Mouse (Mus musculus) myocyte (in vitro differentiated cells): ENCODE results near the gene Sdccag8. TPM values are rescaled to one million over a fixed set of nuclear protein-coding genes. Genes with fewer than 3 reads are reported as not detected.

Source experiments
- H3K27me3 ChIP-seq: one replicate; pipeline ENCODE4 v1.6.1; 2011; ENCODE audit not compliant: control insufficient read depth, insufficient read depth, insufficient read length
- H3K36me3 ChIP-seq: one replicate; pipeline ENCODE4 v1.6.1; 2011; ENCODE audit not compliant: control insufficient read depth, insufficient read depth
- H3K4me2 ChIP-seq: one replicate; pipeline ENCODE4 v1.6.1; 2011; ENCODE audit warnings: low read depth, control low read depth
- H3K4me3 ChIP-seq: one replicate; pipeline ENCODE4 v1.5.1; 2011; ENCODE audit warnings: mild to moderate bottlenecking, control low read depth, moderate library complexity
- H3K79me2 ChIP-seq: one replicate; pipeline ENCODE4 v1.6.1; 2011; ENCODE audit not compliant: control insufficient read depth, insufficient read depth
- H3ac ChIP-seq: one replicate; pipeline ENCODE4 v1.6.1; 2011; ENCODE audit not compliant: control insufficient read depth, insufficient read length
- CEBPB ChIP-seq: IDR thresholded peaks from 2 replicates; pipeline ENCODE4 v1.6.1; 2011; ENCODE audit warnings: mild to moderate bottlenecking, moderate library complexity; ENCODE audit not compliant: poor library complexity, insufficient read depth, severe bottlenecking
- E2F4 ChIP-seq: IDR thresholded peaks from one replicate; pipeline ENCODE4 v1.6.1; 2011; ENCODE audit warnings: mild to moderate bottlenecking, control low read depth, moderate library complexity; ENCODE audit not compliant: insufficient read depth
- MAX ChIP-seq: IDR thresholded peaks from one replicate; pipeline ENCODE4 v1.6.1; 2011; ENCODE audit warnings: low read depth, mild to moderate bottlenecking, control low read depth
- MYOD1 ChIP-seq, 3 experiments: IDR thresholded peaks; one replicate each; pipeline ENCODE4 v1.6.1; 2011; ENCODE audit warnings: control low read depth in 2 of 3, low read depth in 2 of 3, mild to moderate bottlenecking in 2 of 3, moderate library complexity in 1 of 3; ENCODE audit not compliant: insufficient read length in 2 of 3, control insufficient read depth in 1 of 3
- MYOG ChIP-seq, 3 experiments: IDR thresholded peaks; one replicate each; pipeline ENCODE4 v1.6.1; 2011; ENCODE audit warnings: control low read depth in 2 of 3, low read depth in 2 of 3, mild to moderate bottlenecking in 2 of 3; ENCODE audit not compliant: insufficient read length in 2 of 3, control insufficient read depth in 1 of 3, insufficient read depth in 1 of 3
- POLR2A ChIP-seq: IDR thresholded peaks from one replicate; pipeline ENCODE4 v1.6.1; 2011; ENCODE audit warnings: low read depth, mild to moderate bottlenecking, control low read depth, moderate library complexity; ENCODE audit not compliant: insufficient read length
- POLR2AphosphoS2 ChIP-seq: IDR thresholded peaks from one replicate; pipeline ENCODE4 v1.6.1; 2011; ENCODE audit warnings: low read depth, control low read depth; ENCODE audit not compliant: insufficient read length
- REST ChIP-seq: IDR thresholded peaks from one replicate; pipeline ENCODE4 v1.6.1; 2011; ENCODE audit warnings: mild to moderate bottlenecking, control low read depth, moderate library complexity; ENCODE audit not compliant: insufficient read depth, insufficient read length
- SRF ChIP-seq: IDR thresholded peaks from one replicate; pipeline ENCODE4 v1.6.1; 2011; ENCODE audit warnings: low read depth; ENCODE audit not compliant: control insufficient read depth, insufficient read length
- TCF12 ChIP-seq: IDR thresholded peaks from one replicate; pipeline ENCODE4 v1.6.1; 2011; ENCODE audit warnings: mild to moderate bottlenecking, control low read depth; ENCODE audit not compliant: poor library complexity, insufficient read depth, severe bottlenecking
- TCF3 ChIP-seq: IDR thresholded peaks from one replicate; pipeline ENCODE4 v1.6.1; 2011; ENCODE audit warnings: low read depth, control low read depth; ENCODE audit not compliant: insufficient read length
- USF1 ChIP-seq: IDR thresholded peaks from one replicate; pipeline ENCODE4 v1.6.1; 2011; ENCODE audit warnings: low read depth, mild to moderate bottlenecking, control low read depth, moderate library complexity
- polyA plus RNA-seq: library from polyadenylated mRNA; unstranded; fragments of >200 nt; fragmentation: generic; extraction: Trizol; gene quantifications from one replicate; pipeline ENCODE4 v1.2.1, GENCODE M21; 2012; ENCODE audit warnings: missing spikeins

The Sdccag8 gene
- polyA plus RNA-seq, 1 experiment, result 8.4 TPM

DNA sequence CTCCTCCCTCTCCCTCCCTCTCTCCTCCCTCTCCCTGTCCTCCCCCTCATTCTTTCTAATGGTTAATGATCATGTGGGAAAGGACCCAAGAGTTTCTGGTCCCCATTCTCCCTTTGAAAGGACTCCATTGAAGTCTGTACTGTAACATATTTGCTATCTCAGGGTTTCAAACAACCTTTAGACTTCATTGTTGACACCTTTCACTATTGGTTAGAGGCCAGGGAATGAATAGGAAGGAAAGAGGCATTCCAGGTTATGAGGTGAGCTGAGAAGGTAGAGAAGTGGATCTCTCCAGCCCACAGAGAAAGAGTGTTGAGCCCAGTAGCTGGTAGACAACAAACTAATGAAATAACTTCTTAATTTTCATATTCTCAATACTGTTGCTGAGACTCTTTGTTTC, 59.7 kb downstream of the Sdccag8 start:
- Histone ChIP-seq H3ac (no peak overlapping the region), H3K27me3 (no peaks in the 10 kb centered on the region), H3K4me2 (no peak overlapping the region), H3K36me3 (peaks cover 2% of the 10 kb centered on the region), H3K4me3 (no peak overlapping the region), H3K79me2 (no peaks in the 10 kb centered on the region)
- TF ChIP-seq USF1 (no peak), MYOG (IDR thresholded peaks at IDR 0.05; ENCODE audit: control insufficient read depth in 1 of 3, insufficient read depth in 1 of 3, insufficient read length in 2 of 3, low read depth in 2 of 3) (no peak), MAX (no peak), POLR2A (no peak)

DNA sequence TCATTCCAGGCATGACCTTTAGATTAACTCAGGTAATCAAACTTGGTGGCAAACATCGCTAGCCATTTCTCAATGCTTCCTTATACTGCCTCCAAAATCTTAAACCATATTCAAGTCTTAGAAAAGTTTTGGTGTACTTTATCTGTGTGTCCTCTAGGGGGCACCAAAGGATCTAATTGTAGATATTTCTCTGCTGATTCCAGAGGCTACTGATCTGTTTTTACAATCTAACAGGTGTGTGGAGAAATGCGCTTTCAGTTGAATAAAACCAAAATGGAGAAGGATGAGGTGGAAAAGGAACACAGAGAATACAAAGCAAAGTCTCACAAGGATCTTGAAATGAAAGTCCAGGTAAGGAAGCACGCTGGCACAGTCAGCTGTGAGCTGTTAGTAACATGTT, 63.3 kb downstream of the Sdccag8 start:
- no peak for TF ChIP-seq MYOG (IDR thresholded peaks at IDR 0.05; ENCODE audit: control insufficient read depth in 1 of 3, insufficient read depth in 1 of 3, insufficient read length in 2 of 3, low read depth in 2 of 3)
- TF ChIP-seq E2F4, result no peak
- TF ChIP-seq POLR2A, result no peak
- TF ChIP-seq TCF12, result no peak
- no peak for TF ChIP-seq TCF3
- no peak for TF ChIP-seq POLR2AphosphoS2
- TF ChIP-seq MYOD1 (IDR thresholded peaks at IDR 0.05; ENCODE audit: control insufficient read depth in 1 of 3, insufficient read length in 2 of 3, low read depth in 2 of 3), result no peak
- no peak for TF ChIP-seq CEBPB
- TF ChIP-seq SRF, result no peak
- no peak for TF ChIP-seq REST
- no peak for TF ChIP-seq USF1
- TF ChIP-seq MAX, result no peak
- Histone ChIP-seq H3K4me3 (no peak overlapping the region), H3ac (no peak overlapping the region), H3K36me3 (peaks cover 5% of the 10 kb centered on the region), H3K79me2 (no peaks in the 10 kb centered on the region), H3K4me2 (no peak overlapping the region), H3K27me3 (no peaks in the 10 kb centered on the region)

DNA sequence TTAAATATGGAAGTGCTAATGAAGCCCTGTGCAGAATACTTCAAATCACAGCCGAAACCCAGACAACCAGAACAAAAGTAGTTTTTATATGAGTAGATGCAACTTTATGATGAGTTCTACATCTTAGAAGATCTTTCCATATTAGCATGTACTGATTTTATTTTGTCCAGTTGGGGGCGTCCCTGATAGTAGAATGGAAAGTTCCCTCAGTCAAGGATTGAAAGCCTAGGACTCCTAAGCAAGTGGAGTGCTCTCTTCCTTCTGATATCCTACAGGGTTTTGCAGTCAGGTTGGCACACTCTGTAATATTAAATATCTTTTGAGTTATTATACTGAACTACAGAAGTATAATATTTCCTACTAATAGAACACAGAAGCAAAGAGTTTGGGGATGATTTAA, 64.5 kb downstream of the Sdccag8 start:
- TF ChIP-seq TCF12 (no peak), SRF (no peak), POLR2A (no peak), E2F4 (no peak), POLR2AphosphoS2 (no peak), MYOD1 (IDR thresholded peaks at IDR 0.05; ENCODE audit: control insufficient read depth in 1 of 3, insufficient read length in 2 of 3, low read depth in 2 of 3) (no peak), MYOG (IDR thresholded peaks at IDR 0.05; ENCODE audit: control insufficient read depth in 1 of 3, insufficient read depth in 1 of 3, insufficient read length in 2 of 3, low read depth in 2 of 3) (no peak), REST (no peak), MAX (no peak), TCF3 (no peak)
- Histone ChIP-seq H3K79me2 (no peaks in the 10 kb centered on the region), H3K4me3 (no peak overlapping the region), H3K4me2 (no peak overlapping the region), H3K27me3 (no peaks in the 10 kb centered on the region), H3K36me3 (peaks cover 5% of the 10 kb centered on the region), H3ac (no peak overlapping the region)

DNA sequence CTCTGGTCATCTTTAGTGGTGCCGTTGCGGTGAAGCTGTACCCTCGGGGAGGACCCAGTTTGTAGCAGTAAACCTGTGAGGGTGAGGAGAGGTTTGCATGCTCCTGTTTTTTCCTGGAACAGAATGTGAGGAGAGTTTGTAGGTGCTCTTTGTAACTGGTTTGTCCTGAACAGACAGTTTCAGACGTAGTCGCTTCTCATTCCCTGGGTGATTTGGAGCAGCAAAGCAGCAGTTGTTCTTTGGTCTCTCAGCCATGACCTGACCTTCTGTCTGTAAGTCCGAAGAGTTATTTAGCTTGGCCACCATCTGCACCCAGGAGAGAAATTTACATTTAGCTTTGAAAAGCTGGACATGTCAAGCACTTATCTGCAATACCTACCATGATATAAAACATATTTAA, 65.2 kb downstream of the Sdccag8 start:
- Histone ChIP-seq H3K79me2 (no peaks in the 10 kb centered on the region), H3K36me3 (peaks cover 5% of the 10 kb centered on the region), H3ac (no peak overlapping the region), H3K27me3 (no peaks in the 10 kb centered on the region), H3K4me2 (no peak overlapping the region), H3K4me3 (no peak overlapping the region)
- TF ChIP-seq MYOG (IDR thresholded peaks at IDR 0.05; ENCODE audit: control insufficient read depth in 1 of 3, insufficient read depth in 1 of 3, insufficient read length in 2 of 3, low read depth in 2 of 3), result no peak
- TF ChIP-seq REST, result no peak
- TF ChIP-seq E2F4, result no peak
- no peak for TF ChIP-seq TCF3
- TF ChIP-seq CEBPB, result no peak
- TF ChIP-seq TCF12, result no peak

DNA sequence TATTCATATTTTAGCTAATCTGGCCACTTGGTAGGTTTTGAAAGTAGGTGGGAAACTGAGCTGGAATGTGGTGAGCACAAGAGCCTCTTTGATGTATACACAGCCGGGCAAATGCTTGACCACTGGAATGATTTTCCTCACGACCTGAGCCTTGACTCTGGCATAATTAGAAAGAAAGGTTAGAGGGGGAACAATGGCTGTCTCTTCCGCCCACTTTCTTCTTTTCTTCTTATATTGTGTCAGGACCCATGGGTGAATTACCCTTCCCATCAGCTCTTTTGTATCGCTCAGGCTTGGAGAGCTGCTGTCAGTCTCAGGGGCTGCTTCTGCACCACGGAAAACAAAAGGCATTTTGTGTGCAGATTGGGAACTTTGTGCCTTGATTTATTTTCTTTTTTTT, 65.6 kb downstream of the Sdccag8 start:
- Histone ChIP-seq H3K27me3 (no peaks in the 10 kb centered on the region), H3K4me2 (no peak overlapping the region), H3K36me3 (peaks cover 5% of the 10 kb centered on the region), H3ac (no peak overlapping the region), H3K4me3 (no peak overlapping the region), H3K79me2 (no peaks in the 10 kb centered on the region)
- TF ChIP-seq USF1 (no peak), E2F4 (no peak), POLR2AphosphoS2 (no peak)
